Mouse (Mus musculus): ENCODE results near the gene Upf3b.
"Not testable (repeated sequence)": the region's sequence is repeated elsewhere in the genome, so short reads cannot be mapped to it uniquely, and the experiment has no call there.

Gene Upf3b

DNA sequence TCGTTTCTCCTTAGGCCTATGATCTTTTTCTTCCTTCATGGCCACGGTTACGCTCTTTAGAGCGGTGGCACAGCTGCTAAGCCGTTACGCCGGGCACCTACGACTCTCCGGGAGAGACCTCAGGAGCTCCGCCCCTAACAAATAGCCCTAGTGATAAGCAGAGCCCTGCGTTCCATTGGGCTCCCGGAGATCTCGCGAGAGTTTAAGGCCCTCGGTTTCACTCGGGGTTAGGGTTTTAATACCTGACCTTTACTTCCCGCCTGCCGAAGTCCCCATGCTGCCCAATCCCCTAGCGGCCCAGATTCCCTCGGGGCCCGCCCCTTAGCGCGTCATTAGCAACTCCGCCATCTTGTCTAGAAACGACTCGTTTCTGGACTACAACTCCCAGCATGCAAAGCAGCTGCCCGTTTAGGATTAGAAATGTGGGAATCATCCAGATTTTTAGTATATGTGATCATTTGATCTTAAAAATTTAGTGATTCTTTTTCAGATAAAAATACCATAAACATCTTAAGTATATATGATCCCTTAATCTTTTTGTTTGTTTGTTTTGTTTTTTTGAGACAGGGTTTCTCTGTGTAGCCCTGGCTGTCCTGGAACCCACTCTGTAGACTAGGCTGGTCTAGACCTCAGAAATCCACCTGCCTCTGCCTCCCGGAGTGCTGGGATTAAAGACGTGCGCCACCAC is at the start of gene Upf3b:
Gene Upf3b (minus strand): TSS at position 130 of the 688 bp plus-strand sequence.
- peak; percentile 100 for DNase-seq

DNA sequence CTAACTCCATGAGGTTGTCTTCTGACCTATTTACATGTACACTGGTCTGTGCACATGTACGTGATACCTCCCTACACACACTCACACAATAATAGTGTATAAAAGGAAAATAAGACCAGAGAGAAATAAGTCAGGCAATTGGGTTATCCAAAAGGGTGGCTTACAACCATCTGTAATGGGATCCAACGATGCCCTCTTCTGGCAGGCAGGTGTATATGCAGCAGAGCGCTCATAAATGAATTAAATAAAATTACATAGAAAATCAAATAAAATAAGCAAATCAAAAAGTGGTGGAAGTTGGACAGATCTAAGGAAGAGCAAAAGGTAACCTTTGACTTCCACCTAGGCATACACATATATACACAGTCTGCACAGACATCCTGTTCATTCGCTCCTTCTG is 47.7 kb upstream of the Upf3b start:
- no peak for DNase-seq

DNA sequence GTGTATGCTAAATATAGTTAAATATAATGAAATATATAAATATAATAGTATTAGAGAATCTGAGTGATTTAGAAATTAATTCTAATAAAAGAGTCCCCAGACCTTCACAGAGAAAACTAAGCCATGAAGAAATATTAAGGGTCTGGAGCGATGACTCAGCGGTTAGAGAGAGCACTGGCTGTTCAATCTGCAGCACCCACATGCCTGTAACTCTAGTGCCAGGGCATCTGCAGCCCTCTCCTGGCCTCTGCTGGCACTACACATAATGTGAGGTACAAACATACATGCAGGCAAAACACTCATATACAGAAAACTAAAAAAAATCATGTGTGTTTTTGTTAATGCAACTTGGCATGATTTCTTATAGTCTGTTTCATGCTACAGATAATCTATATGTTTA is 34.8 kb upstream of the Upf3b start:
- no peak for DNase-seq

DNA sequence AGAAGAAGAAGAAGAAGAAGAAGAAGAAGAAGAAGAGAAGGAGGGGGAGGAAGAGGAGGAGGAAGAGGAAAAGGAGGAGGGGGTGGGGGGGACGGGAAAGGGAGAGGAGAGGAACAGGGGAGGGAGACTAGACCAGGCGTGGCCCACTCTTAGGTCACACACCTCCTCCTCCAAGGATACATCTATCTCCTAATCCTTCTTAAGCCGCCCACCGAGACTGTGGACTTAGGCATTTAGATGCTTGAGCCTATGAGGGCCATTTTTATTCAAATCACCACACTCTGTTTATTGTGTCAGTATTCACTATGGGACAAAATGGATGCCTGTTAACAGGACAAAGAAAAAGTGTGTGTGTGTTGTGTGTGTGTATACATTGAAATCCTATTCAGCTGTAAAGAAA is 34.4 kb upstream of the Upf3b start:
- not testable (repeated sequence) for DNase-seq

DNA sequence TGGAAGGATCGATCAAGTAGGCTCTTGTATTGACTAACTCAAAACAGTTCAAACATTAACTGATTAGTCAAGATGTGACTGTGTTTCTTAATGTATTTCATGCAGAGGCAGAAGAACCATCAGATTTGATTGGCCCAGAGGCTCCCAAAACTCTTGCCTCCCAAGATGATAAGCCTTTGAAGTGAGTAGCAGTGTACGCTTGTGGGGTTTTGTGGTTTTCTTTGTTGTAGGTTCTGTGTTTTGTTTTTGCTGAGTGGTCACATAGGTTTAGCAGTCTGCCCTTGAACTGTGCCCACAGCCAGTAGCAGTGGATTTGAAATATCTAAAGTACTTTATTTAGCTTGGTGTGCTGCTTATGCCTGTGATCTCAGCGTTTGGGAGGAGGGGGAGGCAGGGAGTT is 31.6 kb upstream of the Upf3b start:
- no peak for DNase-seq

DNA sequence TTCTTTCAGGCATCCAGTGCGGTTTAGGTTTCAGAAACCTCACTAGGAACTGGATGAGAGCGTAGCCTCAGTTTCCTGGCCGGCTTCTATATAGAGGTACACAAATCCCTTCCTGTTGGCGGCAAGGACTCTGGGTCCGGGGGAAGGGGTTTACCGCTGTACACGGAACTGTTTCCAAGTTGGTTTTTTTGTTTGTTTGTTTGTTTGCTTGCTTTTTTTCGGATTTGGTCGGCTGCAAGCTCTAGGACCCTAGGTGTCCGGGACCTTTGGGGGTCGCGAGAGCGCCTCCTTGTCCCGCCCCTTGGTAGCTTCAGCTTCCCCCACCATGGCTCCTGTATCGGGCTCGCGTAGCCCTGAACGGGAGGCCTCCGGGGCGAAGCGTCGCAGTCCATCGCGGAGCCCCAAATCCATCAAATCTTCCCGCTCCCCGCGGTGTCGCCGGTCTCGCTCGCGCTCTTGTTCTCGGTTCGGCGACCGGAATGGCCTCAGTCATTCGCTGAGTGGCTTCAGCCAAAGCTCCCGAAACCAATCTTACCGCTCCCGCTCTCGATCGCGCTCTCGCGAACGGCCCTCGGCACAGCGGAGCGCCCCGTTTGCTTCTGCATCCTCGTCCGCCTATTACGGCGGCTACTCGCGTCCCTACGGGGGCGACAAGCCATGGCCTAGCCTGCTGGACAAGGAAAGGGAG is 16.7 kb upstream of the Upf3b start, which contains the start of gene Nkap:
Gene Nkap (plus strand): TSS at position 125 of the 688 bp plus-strand sequence.
- peak; percentile 95 for DNase-seq

DNA sequence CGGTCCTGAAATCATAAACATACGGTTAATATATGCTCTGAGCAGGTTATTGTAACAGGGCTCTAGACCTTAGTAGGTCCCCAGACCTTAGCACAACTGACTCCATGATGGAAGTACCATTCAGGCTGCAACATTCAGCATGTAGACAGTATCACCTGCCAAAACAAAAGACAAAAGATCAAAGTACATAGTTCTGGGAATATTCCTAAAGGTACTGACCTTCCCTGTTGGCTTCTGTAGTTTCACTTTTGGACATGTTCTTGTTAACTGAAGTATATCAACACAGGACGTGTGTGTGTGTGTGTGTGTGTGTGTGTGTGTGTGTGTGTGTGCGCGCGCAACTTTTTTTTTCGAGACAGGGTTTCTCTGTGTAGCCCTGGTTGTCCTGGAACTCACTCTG is 15.4 kb upstream of the Upf3b start:
- DNase-seq: no peak

DNA sequence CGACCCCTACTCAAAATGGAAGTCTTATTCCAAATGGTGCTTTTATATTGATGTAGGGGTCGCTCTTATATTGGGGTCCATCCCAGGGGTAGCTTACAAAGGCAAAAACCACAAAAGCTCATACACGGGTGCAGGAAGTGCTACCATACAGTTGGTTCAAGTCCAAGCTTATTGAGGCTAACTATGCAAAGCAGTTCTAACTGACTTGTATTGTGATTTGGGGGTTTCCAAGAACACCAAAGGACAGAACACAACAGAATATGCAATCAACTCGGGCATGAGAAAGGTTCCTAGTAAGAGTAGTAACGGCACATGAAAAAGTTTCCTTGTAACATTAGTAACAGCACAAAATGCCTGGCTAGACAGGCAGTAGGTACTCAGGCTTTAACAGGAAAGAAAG is 10.1 kb upstream of the Upf3b start:
- DNase-seq: no peak

DNA sequence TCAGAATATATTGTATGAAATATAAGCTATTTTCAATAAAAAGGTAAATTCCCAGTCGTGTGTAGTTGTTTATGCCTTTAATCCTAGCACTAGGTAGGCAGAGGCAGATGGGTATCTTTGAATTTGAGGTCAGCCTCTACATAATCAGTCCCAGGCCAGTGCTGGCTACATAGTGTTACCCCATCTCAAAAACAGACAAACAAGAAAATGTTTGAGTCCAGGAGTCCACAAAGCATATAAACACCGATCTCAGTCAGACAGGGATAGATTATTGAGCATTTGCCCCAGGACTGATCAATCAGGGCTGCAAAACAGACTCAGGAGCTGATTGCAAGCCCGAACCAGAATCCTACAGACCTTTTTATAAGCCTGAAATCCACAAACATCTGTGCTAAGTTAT is 9.5 kb upstream of the Upf3b start:
- no peak for DNase-seq

DNA sequence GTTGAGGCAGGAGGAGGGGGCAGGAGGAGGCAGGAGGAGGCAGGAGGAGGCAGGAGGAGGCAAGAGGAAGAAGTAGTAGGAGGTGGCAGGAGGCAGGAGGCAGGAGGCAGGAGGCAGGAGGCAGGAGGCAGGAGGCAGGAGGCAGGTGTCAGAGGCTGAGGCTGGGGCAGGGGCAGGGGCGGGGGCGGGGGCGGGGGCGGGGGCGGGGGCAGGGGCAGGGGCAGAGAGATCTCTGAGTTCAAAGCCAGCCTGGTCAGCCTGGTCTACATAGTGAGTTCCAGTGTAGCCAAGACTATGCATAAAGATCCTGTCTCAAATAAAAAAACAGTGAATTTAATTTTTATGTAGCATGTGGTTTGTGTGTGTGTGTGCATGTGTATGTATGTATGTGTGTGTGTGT is 7.0 kb upstream of the Upf3b start:
- no peak for DNase-seq

DNA sequence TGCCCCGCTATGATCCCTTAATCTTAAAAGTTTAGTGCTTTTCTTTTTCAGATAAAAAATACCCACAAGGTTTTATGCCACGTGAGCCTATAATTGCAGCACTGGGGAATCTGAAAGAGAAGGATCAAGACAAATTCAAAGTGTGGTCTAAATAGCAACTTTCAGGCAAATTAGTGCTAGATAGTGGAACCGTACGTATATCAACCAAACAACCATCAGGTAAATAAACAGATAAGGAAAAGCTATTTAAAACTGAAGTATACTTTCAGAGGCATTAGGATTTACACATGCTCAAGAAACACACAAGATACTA is 715 bp upstream of the Upf3b start:
- DNase-seq: no peak

DNA sequence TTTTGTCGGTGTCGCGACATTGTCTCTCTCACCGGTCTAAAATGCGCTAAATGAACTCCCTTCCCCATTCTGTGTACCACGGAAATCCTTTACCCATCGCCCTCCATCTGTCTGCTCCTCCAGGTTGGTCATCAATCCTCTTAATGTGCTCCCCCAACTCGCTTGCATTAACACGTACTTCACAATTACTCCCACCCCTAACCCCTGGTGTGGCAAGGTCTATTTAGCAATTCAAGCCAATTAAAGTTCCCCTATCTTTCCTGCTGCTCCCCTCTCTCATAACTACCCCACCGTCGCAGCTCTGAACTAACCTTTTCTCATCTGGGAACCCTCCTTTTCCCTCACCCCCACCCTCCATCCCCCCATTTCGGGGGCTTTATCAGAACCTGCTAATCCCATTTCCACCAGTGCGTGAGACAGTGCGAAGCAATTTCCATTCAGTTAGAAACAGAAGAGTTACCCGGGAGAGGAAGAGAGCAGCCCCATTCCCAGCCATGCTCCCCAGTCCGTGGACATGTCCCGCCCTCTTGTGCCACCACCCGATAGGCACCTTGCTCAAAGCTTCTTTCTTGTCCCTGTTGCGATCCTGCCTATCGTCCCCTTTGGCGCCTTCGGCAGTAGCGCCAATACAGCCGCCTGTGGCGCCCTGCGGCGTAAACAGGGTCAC is 463 bp downstream of the Upf3b start:
- DNase-seq: no peak

DNA sequence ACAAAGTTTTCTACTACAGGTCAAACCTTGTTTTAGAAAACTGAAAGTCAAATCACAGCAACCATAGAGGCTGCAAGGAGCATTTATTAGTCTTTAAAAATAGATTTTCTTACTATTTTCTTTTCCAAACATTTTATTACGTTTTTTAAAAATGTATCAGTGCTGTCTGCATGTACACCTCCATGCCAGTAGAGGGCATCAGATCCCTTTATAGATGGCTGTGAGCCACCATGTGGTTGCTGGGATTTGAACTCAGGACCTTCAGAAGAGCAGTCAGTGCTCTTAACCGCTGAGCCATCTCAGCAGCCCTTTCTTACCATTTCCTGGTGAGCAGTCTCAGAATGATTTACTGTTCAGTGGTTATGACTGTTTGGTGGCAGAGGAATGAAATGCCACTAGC is 6.3 kb downstream of the Upf3b start:
- peak; percentile 69 for DNase-seq

DNA sequence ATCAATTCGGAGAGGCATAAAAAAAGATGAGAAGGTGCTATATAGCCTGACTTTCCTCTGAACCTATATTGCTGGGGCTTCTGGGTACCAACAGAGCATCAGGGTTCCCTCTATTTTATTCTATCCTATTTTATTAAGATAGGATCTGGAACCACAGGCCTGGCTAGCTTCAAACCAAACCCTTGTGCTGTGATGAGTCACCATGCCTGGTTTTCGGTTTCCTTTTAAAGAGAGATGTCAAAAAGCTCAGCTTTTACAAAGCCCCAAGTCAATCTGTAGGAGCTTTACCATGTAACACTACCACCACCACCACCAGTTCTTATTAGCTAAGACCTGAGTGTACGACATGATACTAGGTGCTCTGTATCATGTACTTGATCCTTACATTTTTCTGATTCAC is 11.4 kb downstream of the Upf3b start:
- DNase-seq: no peak

DNA sequence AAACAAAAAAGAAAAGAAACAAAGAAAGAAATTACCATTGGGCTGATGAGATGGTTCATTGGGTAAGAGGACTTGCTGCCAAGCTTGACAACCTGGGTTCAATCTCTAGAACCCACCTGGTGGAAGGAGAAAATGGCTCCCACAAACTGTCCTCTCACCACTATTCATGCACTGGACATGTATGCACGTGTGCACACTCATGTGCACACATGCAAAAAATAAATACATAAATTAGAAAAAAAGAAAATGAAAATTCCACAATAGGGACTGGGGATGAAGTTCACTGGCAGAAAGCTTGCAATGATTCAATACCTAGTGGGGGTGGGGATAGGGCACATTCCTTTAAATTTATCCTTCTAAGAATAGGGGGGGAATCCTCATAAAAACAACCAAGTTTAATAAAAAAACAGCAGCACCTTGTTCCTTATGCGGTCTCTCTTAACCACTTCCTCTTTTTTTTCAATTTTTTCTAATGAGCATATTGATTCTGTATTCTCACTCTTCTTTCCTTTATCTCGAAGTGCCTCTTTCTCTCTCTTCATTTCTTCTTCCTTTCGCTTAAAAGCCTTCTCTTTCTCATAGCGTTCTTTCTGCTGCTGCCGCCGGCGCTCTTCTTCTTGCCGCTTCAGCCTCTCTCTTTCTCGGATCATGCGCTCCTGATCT is 14.9 kb downstream of the Upf3b start:
- DNase-seq: no peak

DNA sequence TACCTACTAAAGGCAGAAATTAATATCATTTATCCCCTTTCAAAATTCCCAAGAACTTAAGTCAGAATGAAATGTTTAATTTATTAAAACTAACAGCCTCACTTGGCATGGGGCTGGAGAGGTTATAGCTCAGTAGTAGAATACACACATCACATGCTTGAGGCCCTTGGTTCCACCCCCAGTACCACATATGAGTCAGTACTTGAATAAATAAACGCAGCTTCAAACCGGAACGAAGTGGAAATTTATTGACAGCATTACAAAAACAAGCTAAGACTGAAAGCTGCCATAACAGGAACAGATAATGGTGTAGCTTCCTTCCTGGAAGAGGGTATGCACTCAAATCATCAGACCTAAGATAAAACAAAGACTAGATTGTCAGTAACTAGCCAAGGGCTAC is 18.7 kb downstream of the Upf3b start:
- peak; percentile 34 for DNase-seq

DNA sequence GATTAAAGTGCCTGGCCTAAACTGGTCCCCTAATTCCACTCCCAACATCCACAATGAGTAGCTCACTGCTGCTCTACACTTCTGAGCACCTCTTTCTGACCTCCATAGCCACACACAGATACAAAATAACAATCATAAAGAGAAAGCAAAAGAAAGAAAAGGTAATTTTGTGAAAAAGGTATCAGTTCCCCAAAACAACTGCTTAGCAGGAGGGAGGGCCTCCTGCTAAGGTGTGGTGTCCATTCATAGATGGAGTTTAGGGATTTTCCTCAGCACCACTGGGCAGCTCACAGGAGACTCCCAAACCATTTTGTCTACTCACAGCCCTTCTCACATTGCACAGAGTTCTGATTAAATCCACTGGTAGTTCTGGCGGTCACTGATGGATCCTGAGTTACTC is 21.3 kb downstream of the Upf3b start:
- DNase-seq: peak; percentile 3

DNA sequence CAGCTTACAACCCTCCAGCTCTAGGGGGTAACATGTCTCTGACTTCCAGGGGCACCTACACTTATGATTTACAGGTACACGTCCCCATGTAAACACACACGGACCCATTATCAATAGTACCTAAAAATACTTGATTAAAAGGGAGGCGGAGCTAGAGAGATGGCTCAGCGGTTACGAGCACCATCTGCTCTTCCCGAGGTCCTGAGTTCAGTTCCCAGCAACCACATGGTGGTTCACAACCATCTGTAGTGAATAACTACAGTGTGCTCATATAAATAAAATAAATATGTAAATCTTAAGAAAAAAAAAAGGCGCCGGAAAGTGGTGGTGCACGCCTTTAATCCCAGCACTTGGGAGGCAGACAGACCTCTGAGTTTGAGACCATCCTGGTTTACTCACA is 24.5 kb downstream of the Upf3b start:
- DNase-seq: no peak

DNA sequence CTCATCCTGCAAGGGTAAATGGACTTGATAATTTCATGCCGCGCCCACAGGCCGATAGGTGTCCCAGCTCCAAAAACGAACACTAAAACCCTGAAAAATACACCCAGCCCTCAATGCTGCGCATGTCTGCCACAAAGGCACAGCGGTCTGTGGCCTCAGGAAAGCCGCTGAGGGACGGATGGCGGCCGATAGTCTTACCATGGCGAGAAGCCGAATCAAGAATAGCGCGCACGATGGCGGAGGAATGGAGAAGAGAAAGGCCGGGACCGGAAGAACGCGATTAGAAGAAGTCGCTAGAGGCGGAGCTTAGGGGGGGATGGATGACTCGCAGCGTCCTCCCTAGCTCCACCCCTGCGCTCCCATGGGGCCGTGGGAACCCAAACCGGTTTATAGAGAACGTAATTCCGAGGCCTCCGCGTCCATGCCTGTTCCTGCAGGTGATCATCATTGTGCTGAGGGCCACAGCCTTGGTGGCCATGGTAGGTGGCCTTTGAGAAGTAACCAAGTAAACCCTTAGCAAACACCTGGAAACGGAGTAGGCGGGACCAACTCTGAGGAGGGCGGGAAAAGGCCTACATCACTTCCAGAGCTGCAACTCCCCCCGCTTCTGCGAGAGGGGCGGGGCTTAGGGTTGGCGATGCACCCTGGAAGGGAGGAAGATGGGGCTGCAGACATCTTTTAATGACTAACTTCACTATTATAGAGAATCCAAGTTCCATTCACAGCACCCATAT is 25.0 kb downstream of the Upf3b start, which contains the start of gene Rpl39:
Gene Rpl39 (minus strand): TSS at position 476 of the 734 bp plus-strand sequence.
- DNase-seq: peak; percentile 99

DNA sequence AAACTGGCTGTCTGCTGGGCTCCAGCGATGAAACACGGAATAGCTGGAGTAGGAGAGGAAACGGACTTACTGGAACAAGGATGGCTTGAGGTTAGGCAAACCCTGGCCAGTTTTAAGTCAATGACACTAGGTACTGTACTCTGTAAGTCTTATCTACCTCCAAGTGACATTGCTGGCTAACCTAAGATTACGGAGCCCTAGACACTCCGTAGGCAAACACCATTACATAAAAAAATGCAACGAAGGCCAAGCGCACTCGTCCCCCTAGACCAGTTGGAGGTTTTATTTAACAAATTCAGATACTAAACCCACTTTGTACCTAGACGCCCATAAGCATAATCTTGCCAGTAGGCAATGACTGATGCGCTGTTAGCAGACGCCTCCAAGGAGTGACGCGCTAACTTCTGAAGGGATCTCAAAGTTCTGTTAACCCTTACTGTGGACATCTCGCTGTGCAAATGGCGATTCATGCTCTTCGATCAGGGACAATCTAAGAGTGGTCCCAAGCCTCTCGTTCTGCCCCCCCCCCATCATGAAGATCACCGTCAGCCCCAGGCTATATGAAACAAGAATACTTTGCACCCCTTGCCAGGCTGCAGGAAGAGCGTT is 25.7 kb downstream of the Upf3b start:
- DNase-seq: no peak

DNA sequence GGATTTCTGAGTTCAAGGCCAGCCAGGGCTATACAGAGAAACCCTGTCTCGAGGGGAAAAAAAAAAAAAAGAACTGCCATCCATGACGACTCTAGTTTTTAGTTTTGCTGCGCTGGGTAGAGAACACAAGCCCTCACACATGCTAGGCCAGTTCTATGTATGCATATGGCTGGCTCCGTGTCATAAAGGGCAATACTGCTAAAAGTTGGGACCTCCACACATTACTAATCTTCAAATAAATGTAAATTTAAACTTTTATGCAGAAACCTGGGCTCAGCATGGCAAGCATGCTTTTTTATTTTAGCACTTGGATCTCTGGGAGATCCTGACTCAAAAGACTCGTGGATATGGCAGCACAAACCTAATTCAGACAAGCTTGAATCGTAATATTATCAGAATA is 28.9 kb downstream of the Upf3b start:
- no peak for DNase-seq

DNA sequence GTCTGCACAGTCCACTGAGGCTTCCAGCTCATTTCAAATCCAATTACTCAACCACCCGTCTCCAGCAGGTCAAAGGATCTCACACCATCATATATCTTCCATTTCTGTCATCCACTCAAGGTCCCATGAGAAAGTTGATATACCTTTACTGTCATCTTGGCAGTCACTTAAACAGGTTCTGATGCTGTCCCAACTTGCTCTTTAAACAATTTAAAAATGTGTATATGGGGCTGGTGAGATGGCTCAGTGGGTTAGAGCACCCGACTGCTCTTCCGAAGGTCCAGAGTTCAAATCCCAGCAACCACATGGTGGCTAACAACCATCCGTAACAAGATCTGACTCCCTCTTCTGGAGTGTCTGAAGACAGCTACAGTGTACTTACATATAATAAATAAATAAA is 29.8 kb downstream of the Upf3b start:
- not testable (repeated sequence) for DNase-seq

DNA sequence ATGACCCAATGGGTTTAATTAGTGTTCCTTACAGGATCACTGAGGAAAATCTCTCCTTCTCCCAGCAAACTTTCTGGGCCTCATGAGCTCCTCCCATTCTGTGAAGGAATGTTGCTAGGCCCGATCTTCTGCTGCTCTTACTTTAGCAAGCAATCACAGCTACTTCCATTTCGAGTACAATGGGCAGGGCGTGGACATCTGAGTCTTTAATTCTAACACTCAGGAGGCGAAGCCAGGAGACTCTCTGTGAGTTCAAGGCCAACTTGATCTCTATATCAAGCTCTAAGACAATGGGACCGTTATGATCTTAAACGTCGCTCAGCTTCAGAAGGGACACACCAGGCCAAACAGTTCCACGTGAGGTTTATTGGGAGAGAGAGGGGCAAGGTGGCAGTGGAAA is 33.5 kb downstream of the Upf3b start:
- peak; percentile 9 for DNase-seq
